Mouse (Mus musculus) heart, postnatal 0 days (tissue): ENCODE data around the gene Il17re.

ENCODE experiments used
- CTCF ChIP-seq: IDR thresholded peaks from 2 replicates; pipeline ENCODE4 v1.5.1; 2016; ENCODE audit warnings: antibody characterized with exemption, control low read depth, low read depth
- EP300 ChIP-seq: IDR thresholded peaks from 2 replicates; pipeline ENCODE4 v1.6.1; 2016; ENCODE audit warnings: antibody characterized with exemption, low read depth

GRCm38 (mm10) chr6:113416416-113416815 lies 41.9 kb upstream of the Il17re start:
- no peak for TF ChIP-seq CTCF
- no peak for TF ChIP-seq EP300
